Mouse (Mus musculus) R1 (cell line): ENCODE measurements around the gene Nxph4.

Source experiments
- DNase-seq: peaks from one replicate; pipeline ENCODE4 v3.0.0-alpha.2; 2018; ENCODE audit warnings: low read depth, low spot score

Gene Nxph4

DNA sequence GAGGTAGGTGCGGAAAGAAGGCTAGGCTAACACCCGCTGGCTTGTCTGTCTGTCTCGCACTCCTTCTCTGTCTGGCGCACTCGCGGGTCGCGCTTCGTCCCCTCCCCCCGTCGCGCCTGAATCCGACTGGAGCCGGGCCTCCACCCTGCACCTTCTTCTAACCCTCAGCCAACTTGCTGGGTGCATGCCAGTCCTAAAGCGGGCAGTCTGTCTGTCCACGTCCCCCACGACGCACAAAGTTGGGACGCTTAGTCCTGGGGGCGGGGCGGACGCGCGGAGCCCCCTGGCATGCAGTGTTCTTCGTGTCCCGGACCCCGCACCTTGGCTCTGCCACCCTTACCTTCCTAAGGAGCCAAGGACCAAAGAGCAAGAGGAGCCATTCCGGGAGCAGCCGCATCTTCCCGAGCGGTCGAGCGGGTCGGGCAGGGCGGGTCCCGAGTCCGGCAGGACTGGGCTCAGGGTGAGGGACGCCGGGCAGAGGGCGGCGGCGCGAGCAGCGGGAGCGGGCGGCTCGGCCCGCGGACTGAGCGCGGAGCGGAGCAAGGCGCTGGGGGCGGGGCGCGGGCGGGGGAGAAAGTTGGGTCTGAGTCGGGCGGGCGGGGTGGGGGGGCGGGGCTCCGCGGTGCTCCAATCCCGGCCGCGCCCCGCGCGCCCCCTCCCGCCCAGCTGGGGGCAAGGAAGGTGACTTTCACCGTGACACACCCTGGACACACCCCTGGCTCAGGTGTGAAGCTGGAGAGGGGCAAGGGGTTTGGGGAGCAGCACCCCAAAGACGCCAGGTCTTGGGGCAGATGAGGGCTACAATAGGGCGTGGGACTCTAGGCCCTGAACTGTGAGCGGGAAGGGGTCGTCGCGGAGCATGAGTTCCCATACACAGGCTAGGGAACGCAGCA, at the start of gene Nxph4:
TSS of gene Nxph4 (minus strand) at position 524 of the 893 bp plus-strand sequence.
- peak; percentile 63 for DNase-seq

DNA sequence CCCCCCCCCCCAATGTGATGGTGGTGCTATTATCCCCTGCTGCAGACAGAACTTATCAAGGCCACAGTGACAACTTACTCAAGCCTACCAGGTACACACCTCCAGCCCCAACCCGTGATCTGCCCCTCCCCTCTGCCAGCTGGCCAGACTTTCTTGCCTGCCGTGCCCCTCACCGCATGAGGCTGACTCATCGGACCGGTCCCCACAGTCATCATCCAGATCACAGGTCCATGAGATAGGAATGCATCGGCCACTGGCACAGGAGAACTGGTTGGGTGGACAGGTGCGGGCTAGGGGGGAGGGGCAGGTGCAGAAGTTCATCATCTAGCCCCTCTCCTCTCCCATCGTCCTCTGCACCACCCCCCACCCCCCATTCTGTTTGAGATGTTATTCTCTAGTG, 49.3 kb upstream of the Nxph4 start:
- no peak for DNase-seq

DNA sequence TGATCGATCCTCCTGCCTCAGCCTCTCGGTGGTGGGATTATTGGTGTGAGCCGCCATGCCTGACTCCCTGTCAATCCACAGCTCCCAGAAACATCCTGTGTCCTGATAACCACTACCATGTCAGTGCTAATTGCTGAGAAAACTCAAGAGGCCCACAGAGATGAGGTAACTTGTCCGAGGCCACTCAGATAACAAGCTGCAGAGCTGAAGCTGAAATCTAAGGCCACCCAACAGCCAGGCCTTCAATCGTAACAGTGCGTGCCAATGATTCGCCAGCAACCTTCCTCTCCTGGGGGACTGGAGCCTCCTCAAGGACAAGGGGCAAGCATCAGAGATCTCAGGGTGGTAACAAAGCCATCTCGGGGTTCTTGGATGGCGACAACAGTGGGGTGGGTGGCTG, 46.9 kb upstream of the Nxph4 start:
- DNase-seq, result no peak

DNA sequence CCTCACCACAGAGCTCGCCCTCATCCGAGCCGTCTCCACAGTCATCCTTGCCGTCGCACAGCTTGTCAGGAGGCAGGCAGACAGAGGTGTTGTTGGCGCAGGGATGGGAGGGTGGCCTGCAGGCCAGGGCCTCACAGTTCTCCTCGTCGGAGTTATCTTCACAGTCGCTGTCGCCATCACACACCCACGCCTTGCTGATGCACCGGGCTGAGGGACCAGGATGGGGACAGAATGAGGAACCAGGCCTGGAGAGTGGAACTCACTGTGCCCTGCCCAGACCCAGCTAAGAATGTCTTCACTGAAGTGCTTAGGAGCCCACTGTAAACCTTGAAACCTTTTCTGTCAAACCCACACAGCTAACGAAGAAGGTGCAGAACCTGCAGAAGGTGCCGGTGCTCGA, 43.6 kb upstream of the Nxph4 start:
- no peak for DNase-seq

DNA sequence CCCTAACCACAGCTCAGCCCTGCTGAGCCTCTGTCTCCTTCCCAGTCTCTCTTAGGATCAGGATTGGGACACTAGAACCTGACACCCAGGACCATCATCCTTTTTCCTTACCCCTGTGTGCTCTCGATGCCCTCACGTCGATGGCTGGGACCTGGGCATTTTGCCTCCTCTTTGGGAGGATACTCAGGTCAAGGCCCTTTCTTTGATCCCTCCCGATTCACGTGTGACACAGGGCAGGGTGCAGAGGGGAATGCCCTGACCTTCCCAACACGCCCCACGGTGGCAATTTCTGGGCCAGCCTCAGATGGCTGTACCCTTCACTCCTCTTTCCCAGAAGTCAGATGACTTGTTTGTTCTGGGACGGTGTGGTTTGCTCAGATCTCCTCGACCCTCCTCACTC, 42.8 kb upstream of the Nxph4 start:
- no peak for DNase-seq

DNA sequence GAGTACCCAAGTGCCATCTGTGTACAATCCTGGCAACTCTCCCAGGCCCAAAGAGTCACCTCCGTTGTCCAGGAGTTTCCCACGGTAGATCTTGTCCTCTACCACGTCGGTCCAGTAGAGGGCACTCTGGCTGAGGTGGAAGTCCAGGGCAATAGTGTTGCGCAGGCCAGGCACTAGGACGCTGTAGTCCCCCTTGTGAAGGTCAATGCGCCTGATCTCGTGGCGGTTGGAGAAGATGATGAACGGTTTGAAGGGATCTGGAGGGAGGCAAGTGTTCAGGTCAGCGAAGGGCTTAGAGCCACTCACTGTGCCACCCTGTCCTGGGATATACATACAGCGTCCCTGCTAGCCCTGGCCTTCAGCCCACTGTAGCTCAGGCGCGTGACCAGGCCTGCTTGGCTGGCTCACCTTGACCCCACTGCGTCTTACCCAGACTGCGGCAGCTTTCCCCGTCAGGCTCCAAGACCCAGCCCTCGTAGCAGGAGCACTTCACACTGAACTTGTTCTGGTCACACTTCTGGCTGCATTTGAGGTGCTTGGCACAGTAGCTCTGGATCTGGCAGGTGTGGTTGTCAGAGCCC, 42.1 kb upstream of the Nxph4 start:
- peak; percentile 57 for DNase-seq

DNA sequence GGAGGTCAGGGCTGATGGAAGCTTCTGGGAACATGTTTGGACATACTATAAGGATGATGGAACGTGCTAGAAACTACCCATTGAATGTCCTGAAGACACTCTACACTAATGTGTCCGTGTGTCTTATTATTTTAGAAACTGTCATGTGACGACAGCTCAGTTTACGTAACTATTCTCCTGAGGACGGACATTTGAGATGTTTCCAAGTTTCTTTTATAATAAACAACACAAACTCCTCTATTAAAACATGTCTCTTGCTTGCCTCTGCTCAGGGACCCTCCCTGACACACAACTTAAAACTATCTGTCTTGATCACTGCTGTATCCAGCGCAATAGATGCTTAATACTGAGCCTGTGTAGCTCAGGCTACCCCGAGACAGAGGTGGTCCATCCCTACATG, 41.4 kb upstream of the Nxph4 start:
- DNase-seq, result no peak

DNA sequence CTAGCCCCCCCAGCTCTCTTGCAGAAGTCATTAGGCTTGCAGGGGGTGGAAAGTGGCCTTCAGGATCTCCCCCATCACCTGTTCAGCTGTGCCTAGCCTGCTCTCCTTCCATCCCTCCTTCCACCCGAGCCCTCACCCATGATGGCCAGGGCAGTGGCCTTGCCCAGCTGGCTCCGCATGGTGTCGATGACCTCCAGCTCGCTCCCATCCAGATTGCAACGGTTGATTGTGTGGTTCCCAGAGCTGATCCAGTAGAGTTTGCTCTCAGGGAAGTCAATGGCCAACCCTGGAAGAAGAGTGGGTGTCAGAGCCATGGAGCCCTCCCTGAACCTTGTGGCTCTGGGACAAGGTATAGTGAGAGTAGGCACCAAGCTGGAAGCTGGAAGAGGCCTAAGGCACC, 37.9 kb upstream of the Nxph4 start:
- DNase-seq, result no peak

DNA sequence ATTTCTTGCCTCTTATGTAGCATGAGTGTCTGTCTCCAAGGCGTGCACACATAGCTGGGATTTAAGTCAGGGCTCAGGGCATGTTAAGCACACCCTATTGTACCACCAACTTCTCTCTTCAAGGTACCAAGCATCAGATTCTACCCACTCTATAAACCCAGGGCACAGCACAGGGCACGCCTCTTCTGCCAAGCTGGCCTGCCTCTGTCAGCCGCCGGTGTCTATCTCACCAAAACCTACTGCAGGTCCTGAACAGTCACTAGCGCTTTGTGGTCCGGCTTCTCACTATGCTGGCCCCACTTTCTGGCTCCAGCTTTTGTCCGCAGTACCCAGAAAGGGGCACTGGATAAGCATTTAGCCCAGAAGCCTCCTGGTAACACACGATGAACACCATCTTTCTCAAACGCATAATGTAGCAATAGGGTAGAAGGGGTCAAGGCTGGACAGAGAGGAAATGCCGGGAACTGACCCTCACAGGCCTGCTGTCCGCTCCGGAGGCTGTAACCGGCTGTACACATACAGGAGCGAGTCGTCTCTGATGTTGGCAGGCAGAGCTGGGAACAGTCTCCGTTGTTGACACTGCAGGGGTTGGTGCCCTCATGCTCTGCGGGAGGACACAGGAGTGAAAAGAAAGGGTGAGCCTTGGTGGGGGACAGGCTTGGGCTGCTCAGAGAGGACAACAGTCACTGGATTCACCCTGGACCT, 36.7 kb upstream of the Nxph4 start:
- DNase-seq, result no peak

DNA sequence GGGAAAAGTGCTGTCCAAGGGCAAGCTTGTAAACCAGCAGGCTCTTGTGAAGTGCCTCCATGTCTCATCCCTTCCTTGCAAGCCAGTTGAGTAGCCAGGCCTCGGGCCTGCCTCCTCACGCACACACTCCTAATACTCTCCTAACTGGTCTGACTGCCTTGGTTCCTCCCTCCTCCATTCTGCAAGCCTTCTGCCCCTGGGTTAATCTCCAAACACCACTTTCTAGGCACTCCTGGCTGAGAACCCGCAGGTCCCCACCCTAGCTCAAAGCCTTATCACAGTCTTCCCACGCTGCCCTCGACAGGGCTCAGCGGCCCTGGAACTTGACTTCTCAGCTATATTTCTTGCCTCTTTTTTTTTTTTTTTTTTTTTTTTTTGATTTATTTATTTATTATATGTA, 36.0 kb upstream of the Nxph4 start:
- DNase-seq, result no peak

DNA sequence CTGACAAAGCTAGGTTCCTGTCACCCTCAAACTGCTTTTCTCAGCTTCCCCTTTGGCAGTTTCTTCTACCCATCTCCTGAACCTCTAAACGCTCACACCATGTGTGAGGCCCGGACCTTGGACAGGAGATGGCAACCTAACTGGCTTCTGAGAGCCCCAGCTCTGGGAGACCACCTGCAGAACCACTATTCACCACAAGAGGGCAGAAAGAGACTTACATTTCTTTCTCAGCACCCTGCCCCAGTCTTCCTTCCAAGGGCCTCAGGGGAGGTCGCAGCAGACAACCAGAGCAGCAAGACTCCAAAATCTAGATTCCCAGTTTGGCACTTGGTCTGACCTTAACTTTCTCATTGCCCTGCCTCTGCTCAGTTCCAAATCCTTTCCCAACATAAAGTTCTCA, 35.1 kb upstream of the Nxph4 start:
- peak; percentile 86 for DNase-seq

DNA sequence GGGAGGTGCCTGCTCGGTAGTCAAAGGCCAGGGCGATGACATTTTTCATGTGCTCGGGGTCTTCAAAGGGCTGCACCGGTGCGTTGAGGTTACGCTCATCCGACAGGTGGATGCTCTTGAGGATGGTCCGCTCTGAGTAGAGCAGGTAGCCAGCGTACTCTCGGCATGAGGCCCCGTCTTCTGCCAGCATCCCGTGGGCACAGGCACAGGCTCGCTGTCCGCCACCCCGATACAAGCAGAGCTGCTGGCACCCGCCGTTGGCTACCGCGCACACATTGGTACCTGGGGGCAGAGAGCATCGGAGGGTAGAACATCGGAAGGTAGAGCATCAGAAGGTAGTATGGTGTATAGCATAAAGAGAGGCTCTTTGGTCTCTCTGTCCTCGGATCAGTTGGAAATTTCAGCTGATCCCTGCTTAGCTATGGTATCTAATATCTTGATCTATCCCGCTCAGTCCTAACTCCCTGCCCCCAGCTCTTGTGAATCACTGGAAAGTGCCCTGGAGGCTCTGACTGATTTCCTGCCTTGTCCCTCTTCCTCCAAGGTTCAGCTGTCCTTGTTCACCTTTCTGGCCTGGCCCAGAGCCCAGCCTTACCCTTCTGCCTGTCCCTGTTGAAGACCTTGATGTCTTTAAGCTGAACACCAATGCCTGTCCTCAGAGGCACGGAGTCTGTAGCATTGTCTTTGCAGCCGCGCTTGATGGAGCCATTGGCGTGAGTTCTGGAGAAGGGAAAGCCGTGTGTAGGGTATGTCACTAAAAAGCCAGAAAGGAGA, 32.4 kb upstream of the Nxph4 start:
- no peak for DNase-seq

DNA sequence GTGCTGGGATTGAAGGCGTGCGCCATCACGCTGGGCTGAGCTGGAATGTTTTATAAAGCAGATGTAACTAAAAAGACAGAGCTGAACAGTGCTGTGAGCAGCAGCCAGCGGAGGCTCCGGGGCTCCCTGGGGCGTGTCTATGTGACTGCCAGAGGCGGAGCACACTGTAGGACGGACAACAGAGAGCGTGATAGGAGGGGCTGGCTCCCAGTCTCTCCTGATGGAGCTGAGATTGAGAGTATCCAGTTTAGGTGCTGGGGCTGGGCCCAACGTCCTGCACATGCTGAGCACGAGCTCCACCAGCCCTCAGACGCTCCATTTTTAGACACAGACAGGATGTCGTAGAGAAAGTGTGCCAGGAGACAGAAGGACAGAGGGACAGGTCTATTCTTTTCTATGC, 29.9 kb upstream of the Nxph4 start:
- peak; percentile 87 for DNase-seq

DNA sequence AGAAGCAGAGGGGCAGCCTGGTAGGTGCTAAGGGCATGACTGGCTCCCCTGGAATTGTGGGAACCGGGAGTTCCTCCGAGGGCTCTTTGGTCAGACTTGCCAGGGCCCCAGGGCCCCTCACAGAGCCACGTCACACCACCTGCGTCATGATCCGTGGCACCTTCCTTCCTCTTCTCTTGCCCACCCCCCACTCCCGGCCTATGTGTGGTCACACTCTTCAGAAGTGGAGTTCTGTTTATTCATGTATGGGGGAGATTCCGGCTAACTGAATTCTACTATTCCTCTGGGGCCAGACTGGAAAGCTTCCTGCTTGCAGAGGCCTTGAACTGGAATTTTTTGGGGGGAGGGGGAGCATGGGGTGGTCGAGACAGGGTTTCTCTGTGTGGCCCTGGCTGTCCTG, 29.5 kb upstream of the Nxph4 start:
- DNase-seq, result peak; percentile 30

DNA sequence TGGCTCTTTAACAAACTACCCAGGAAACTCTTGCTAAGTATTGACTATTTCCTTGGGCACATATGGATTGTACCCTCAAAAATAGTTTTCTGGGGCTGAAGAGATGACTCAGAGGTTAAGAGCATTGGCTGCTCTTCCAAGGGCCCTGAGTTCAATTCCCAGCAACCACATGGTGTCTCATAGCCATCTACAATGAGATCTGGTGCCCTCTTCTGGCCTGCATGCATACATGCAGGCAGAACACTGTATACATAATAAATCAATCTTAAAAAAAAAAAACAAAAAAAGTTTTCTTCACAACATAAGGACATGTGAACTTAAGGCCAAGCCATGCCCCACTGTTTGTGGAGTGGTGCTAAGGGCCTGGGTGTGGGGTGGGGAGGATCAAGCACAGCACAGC, 26.8 kb upstream of the Nxph4 start:
- peak; percentile 41 for DNase-seq

DNA sequence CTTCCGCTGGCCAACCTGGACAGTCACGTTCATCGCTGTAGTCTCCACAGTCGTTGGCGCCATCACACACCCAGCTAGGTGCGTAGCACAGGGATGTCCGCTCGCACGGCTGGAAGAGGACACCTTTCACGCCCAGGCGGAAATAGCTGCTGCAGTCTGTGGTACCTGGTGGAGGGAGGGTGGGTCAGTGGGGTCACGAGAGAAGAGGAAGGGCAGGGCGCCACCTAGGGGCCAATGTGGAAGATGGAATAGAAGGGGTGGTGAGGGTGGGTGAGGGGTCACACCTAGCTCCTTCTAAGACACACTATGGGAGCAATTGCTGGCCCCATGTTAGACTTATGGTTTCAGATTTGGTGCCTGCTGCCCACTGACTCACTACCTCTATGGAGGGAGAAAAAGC, 23.0 kb upstream of the Nxph4 start:
- peak; percentile 70 for DNase-seq

DNA sequence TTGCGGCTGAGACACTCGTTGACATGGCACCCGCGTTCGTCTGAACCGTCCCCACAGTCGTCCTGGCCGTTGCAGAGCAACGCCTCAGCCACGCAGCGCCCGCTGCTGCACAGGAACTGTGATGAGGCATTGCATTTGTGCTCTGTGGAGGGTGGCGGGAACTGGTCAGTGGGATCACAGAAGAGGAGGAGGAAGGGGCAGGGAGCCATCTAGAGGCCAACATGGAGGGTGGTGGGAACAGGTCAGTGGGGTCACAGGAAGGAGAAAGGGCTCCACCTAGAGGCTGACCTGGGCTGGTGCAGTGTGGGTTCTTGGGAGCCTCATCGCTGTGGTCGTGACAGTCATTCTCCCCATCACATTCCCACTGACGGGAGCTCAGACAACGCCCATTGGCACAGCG, 21.3 kb upstream of the Nxph4 start:
- peak; percentile 88 for DNase-seq

DNA sequence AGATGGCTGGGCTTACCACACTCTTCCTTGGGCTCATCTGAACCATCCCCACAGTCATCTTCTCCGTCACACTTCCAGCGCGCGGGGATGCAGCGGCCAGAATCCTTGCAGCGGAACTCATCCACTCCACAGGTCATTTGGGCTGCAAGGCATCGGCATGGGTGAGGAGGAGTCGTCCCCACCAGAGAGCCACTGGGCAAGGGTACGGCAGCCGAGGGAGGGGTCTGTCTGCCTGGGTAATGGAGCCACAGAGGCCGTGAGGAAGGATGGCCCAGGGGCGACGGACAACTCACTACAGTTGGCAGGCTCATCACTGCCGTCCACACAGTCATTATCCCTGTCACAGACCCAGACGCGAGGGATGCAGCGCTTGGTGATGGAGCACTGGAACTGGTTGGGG, 15.5 kb upstream of the Nxph4 start:
- no peak for DNase-seq

DNA sequence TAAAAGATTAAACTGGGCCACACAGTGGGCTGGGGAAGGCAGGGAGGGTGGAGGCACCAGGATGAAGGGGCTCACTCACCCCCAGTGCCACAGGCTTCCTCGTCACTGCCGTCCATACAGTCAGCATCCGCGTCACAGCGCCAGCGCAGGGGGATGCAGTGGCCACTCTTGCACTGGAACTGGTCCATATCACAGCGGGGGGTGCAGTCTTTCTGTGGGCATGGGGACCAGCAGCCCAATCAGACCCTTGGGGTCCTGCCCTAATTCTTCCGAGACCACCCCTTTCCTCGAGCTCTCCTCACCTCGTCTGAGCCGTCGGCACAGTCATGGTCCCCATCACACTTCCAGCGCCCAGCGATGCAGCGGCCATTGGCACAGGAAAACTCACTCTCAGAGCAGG, 13.9 kb upstream of the Nxph4 start:
- DNase-seq, result no peak

DNA sequence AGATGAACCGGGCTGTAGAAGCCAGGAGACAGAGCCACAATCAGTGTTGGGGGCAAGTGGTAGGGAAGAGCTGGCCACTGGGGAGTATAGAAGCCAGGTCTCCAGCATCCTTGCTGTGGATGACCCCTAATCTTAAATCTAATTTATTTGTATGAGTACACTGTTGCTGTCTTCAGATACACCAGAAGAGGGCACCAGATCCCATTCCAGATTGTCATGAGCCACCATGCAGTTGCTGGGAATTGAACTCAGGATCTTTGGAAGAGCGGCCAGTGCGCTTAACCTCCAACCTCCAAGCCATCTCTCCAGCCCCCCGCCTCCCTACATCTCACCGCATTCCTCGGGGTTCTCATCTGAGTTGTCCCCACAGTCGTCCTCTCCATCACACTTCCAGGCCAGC, 12.1 kb upstream of the Nxph4 start:
- no peak for DNase-seq

DNA sequence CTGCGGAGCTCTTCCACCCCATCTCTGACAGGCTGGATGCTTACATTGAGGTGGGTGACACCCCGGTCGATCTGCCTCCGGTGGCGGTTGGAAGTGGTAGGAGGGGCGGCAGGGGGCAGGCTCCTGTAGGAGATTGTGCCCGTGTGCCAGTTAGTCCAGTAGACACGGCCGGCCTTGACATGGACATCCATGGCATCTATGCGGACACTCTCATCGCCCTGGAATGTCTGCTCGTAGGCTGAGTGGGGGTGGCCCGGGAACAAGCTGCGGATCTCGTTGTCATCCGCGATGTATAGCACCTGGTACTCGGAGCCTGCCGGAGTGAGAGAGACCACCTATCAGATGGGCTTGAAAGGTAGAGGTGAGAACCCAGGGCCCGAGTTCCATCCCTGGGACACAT, 10.0 kb upstream of the Nxph4 start:
- no peak for DNase-seq

DNA sequence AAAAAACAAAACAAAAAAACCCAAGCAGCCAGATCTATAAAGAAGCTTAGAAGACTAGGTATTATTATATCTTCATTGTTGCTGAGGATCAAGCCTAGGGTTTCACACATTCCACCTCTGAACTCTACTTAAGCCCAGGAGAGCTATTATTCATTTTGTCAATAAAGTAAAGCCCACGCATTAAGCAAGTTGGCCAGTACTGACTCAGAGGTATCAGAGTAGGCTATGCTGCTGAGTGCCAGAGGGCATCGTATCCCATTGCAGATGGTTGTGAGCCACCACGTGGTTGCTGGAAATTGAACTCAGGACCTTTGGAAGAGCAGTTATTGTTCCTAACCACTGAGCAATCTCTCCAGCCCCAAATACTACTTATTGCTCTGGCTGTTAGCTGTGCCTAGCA, 9.6 kb upstream of the Nxph4 start:
- no peak for DNase-seq
